Mouse (Mus musculus) heart, postnatal 0 days (tissue): ENCODE results near the gene Ptprcap.
"Not testable (repeated sequence)": the region's sequence is repeated elsewhere in the genome, so short reads cannot be mapped to it uniquely, and the experiment has no call there.

Experiments
- CTCF ChIP-seq: IDR thresholded peaks from 2 replicates; pipeline ENCODE4 v1.5.1; 2016; ENCODE audit warnings: antibody characterized with exemption, control low read depth, low read depth
- EP300 ChIP-seq: IDR thresholded peaks from 2 replicates; pipeline ENCODE4 v1.6.1; 2016; ENCODE audit warnings: antibody characterized with exemption, low read depth

DNA sequence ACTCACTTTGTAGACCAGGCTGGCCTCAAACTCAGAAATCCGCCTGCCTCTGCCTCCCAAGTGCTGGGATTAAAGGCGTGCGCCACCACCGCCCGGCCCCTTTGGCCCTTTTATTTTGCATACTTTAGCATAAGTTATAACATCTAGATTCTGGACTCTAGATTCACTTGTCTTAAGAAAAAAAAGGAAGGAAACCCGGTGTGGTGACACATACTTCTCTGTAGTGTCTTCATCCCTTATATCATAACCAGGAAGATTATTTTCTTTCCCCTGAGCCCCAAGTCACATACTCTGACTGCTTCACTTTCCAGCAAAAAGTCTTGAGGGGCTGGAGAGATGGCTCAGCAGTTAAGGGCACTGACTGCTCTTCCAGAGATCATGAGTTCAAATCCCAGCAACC, 31.5 kb upstream of the Ptprcap start:
- not testable (repeated sequence) for TF ChIP-seq CTCF, EP300
